Mouse (Mus musculus): ENCODE data around the gene Gm9903.

Gm9903 gene

GRCm38 (mm10) chr5:33629301-33629987 lies at the start of gene Gm9903, which contains the start of gene Fam53a:
Gene Gm9903, plus strand, starts transcription at chr5:33629925.
Gene Fam53a, minus strand, starts transcription at chr5:33629635.
- DNase-seq, result peak; percentile 100

- DNase-seq, result no peak
These were observed 49.4 kb upstream of the Gm9903 start for GRCm38 (mm10) chr5:33580336-33580735.

GRCm38 (mm10) chr5:33587498-33588058 lies 42.1 kb upstream of the Gm9903 start:
- no peak for DNase-seq

GRCm38 (mm10) chr5:33588066-33588465 lies 41.7 kb upstream of the Gm9903 start:
- no peak for DNase-seq

- peak; percentile 75 to 79 for DNase-seq
These were observed 40.4 kb upstream of the Gm9903 start for GRCm38 (mm10) chr5:33589221-33589888.

GRCm38 (mm10) chr5:33593620-33594019 lies 36.1 kb upstream of the Gm9903 start:
- DNase-seq, result no peak

- peak; percentile 23 for DNase-seq
These were observed 24.4 kb upstream of the Gm9903 start for GRCm38 (mm10) chr5:33605314-33605713.

GRCm38 (mm10) chr5:33606631-33607030 lies 23.1 kb upstream of the Gm9903 start:
- DNase-seq, result peak in 1 of 2 experiments; percentile 22

GRCm38 (mm10) chr5:33607434-33607833 lies 22.3 kb upstream of the Gm9903 start:
- no peak for DNase-seq

GRCm38 (mm10) chr5:33609226-33609625 lies 20.5 kb upstream of the Gm9903 start:
- no peak for DNase-seq

GRCm38 (mm10) chr5:33611795-33612194 lies 17.9 kb upstream of the Gm9903 start:
- DNase-seq, result peak in 1 of 2 experiments; percentile 19

GRCm38 (mm10) chr5:33614391-33614790 lies 15.3 kb upstream of the Gm9903 start:
- DNase-seq, result no peak

GRCm38 (mm10) chr5:33622671-33623070 lies 7.1 kb upstream of the Gm9903 start:
- DNase-seq, result no peak

- DNase-seq, result no peak
These were observed 6.0 kb upstream of the Gm9903 start for GRCm38 (mm10) chr5:33623766-33624165.

- DNase-seq, result no peak
These were observed 1.8 kb upstream of the Gm9903 start for GRCm38 (mm10) chr5:33627968-33628367.

- peak in 1 of 2 experiments; percentile 45 for DNase-seq
These were observed 865 bp upstream of the Gm9903 start for GRCm38 (mm10) chr5:33628820-33629300.

- DNase-seq, result peak in 1 of 2 experiments; percentile 32
These were observed 336 bp downstream of the Gm9903 start for GRCm38 (mm10) chr5:33630061-33630460.

GRCm38 (mm10) chr5:33630615-33631014 lies 890 bp downstream of the Gm9903 start:
- no peak for DNase-seq

- no peak for DNase-seq
These were observed 2.8 kb downstream of the Gm9903 start for GRCm38 (mm10) chr5:33632526-33632925.

- no peak for DNase-seq
These were observed 5.6 kb downstream of the Gm9903 start for GRCm38 (mm10) chr5:33635361-33635760.

- no peak for DNase-seq
These were observed 8.1 kb downstream of the Gm9903 start for GRCm38 (mm10) chr5:33637606-33638350.

- DNase-seq, result no peak
These were observed 9.1 kb downstream of the Gm9903 start for GRCm38 (mm10) chr5:33638826-33639225.

- peak; percentile 40 to 47 for DNase-seq
These were observed 10.9 kb downstream of the Gm9903 start for GRCm38 (mm10) chr5:33640652-33641051.

All from cerebellum, postnatal 36 days (tissue).